Mouse (Mus musculus) heart, postnatal 10 days (tissue): ENCODE measurements around the gene Dnajc2. TPM values are rescaled to one million over a fixed set of nuclear protein-coding genes. Genes with fewer than 3 reads are reported as not detected.

Source experiments
- total RNA-seq, 2 experiments: library from RNA; stranded (reverse); gene quantifications; 2 replicates each; pipeline ENCODE4 v1.2.3; 2021

Dnajc2 gene
- total RNA-seq, 2 experiments from 2014 or later = 18.2 to 20.8 TPM

Other genes with a start within 250 kb of the Dnajc2 start
- gene Lrrc17, start 241.7 kb downstream of the Dnajc2 start, total RNA-seq = 10 to 100 TPM; 13.4 to 14.7 TPM
- under 1 TPM; 0.10 TPM for gene Fbxl13, start 139.6 kb downstream of the Dnajc2 start, total RNA-seq
- gene Armc10, start 139.4 kb downstream of the Dnajc2 start, total RNA-seq = 10 to 100 TPM; 14.6 to 15.3 TPM
- gene Napepld, start 83.9 kb downstream of the Dnajc2 start, total RNA-seq = 1 to 10 TPM; 5.4 to 5.7 TPM
- gene Pmpcb, start 48.1 kb downstream of the Dnajc2 start, total RNA-seq = 100 to 1,000 TPM; 224 TPM
- gene Psmc2, start within 50 bp of the Dnajc2 start, total RNA-seq = 100 to 1,000 TPM in 1 of 2 experiments, 10 to 100 TPM in 1; 98.9 to 101 TPM
- not detected for gene Slc26a5, start 80.4 kb upstream of the Dnajc2 start, total RNA-seq